Mouse (Mus musculus) C2C12 (cell line): Measurements from ENCODE around the gene Mrtfb.

Experiments
- CTCF ChIP-seq: IDR thresholded peaks from one replicate; pipeline ENCODE4 v1.5.1; 2011; ENCODE audit not compliant: control insufficient read depth, insufficient read depth, insufficient read length
- MYOG ChIP-seq: IDR thresholded peaks from one replicate; pipeline ENCODE4 v1.6.1; 2011; ENCODE audit not compliant: control insufficient read depth, insufficient read length; ENCODE audit errors: extremely low read depth
- USF1 ChIP-seq: IDR thresholded peaks from one replicate; pipeline ENCODE4 v1.6.1; 2011; ENCODE audit warnings: low read depth, mild to moderate bottlenecking, control low read depth, moderate library complexity

GRCm38 (mm10) chr16:13360835-13361234 is 104.6 kb downstream of the Mrtfb start:
- no peak for TF ChIP-seq USF1
- TF ChIP-seq MYOG, result no peak
- no peak for TF ChIP-seq CTCF
